ENCODE assay signal across 8 mouse cellular contexts in the genomic region with DNA sequence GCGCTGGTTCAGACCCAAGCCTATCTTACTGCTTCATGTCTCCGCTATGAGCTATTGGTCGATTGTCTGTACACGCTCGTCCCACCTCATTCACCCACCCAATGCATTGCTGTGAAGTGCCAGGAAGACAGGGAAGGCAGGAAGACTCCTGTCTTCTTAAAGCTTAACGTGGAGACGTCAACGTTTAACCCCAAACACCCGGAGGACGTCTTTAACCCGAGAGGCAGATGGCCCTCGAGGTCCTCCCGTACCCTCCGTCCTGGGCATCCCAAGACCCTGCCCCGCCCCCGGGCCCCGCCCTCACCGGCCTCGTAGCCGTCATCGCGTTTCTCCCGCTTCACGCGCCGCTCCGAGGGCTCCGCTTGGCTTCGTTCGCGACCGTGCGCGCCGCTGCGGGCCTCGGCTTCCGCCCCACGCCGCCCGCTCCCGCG. TPM values are rescaled to one million over a fixed set of nuclear protein-coding genes. Genes with fewer than 3 reads are reported as not detected.
DNase-seq lines count a peak whose midpoint lies in the region; ATAC-seq and TF ChIP-seq lines count a peak whose summit lies in the region.

No protein-coding gene starts in this region.

- no peak for TF ChIP-seq POLR2A in bone marrow, adult 2 months (IDR thresholded peaks at IDR 0.05; ENCODE audit: borderline replicate concordance, control insufficient read depth, low read depth, low read length)

- TF ChIP-seq EP300 in stomach, postnatal 0 days (optimal IDR thresholded peaks at IDR 0.05): no peak

- peak overlapping the region; percentile 89 for H3K4me3 ChIP-seq in bone marrow, adult 2 months (replicated peaks; ENCODE audit: control insufficient read depth, low read depth, low read length)
- peak overlapping the region; percentile 78 for H3K4me3 ChIP-seq in heart, embryonic 15.5 days
- H3K4me3 ChIP-seq in liver, embryonic 11.5 days (ENCODE audit: low read depth, low read length): peak overlapping the region; percentile 100
- peak overlapping the region; percentile 91 for H3K4me3 ChIP-seq in stomach, postnatal 0 days (ENCODE audit: low read depth, low read length)

- 0 out of 2 replicates have a peak, but pooled peaks have one; percentile 44 for ATAC-seq in heart, embryonic 15.5 days (replicated peaks; ENCODE audit: insufficient number of reproducible peaks, insufficient read depth, low FRiP score, low read depth)
- ATAC-seq in liver, embryonic 11.5 days (replicated peaks; ENCODE audit: low FRiP score): peak; percentile 53
- ATAC-seq in stomach, postnatal 0 days (ENCODE audit: low FRiP score, low TSS enrichment): peak; percentile 39; the same call in 1 of the 2 replicates
- no peak for ATAC-seq in cerebellum, adult (ENCODE audit: insufficient number of reproducible peaks, low FRiP score, low TSS enrichment)

- peak; percentile 46 for DNase-seq in gastrocnemius, postnatal 10 days
- DNase-seq in gastrocnemius, postnatal 25 days: no peak
- DNase-seq in 3T3-L1 (ENCODE audit: low read depth, low spot score): peak; percentile 55
- DNase-seq in liver, embryonic 11.5 days (ENCODE audit: low spot score): peak; percentile 59
- peak; percentile 58 for DNase-seq in stomach, postnatal 0 days (ENCODE audit: low spot score)

- under 1% methylated on average over 43 of the region's 43 CpGs for WGBS in bone marrow, adult 2 months
- under 1% methylated on average over 43 of the region's 43 CpGs for WGBS in heart, embryonic 15.5 days
- WGBS in liver, embryonic 11.5 days: under 1% methylated on average over 43 of the region's 43 CpGs
- WGBS in stomach, postnatal 0 days: under 1% methylated on average over 39 of the region's 43 CpGs

- H3K9me3 ChIP-seq in heart, embryonic 15.5 days (replicated peaks): no peaks in the 10 kb centered on the region
- H3K9me3 ChIP-seq in liver, embryonic 11.5 days (ENCODE audit: control insufficient read depth, low read length): no peaks in the 10 kb centered on the region
- no peaks in the 10 kb centered on the region for H3K9me3 ChIP-seq in stomach, postnatal 0 days (ENCODE audit: control insufficient read depth, low read length)

- TF ChIP-seq CTCF in bone marrow, adult 2 months (IDR thresholded peaks at IDR 0.05; ENCODE audit: control insufficient read depth, insufficient read depth, low read length): no peak
- no peak for TF ChIP-seq CTCF in stomach, postnatal 0 days (IDR thresholded peaks at IDR 0.05; ENCODE audit: low read depth)

- H3K36me3 ChIP-seq in heart, embryonic 15.5 days: peaks cover 28% of the 10 kb centered on the region
- H3K36me3 ChIP-seq in liver, embryonic 11.5 days (ENCODE audit: control insufficient read depth, insufficient read depth, low read length): peaks cover 31% of the 10 kb centered on the region
- peaks cover 14% of the 10 kb centered on the region for H3K36me3 ChIP-seq in stomach, postnatal 0 days (ENCODE audit: control insufficient read depth, insufficient read depth, low read length)

- H3K4me2 ChIP-seq in heart, embryonic 15.5 days: peak overlapping the region; percentile 75
- H3K4me2 ChIP-seq in liver, embryonic 11.5 days: peak overlapping the region; percentile 97
- H3K4me2 ChIP-seq in stomach, postnatal 0 days (replicated peaks; ENCODE audit: low read depth): peak overlapping the region; percentile 73

- H3K4me1 ChIP-seq in bone marrow, adult 2 months (ENCODE audit: control insufficient read depth, insufficient read depth, low read length): peaks cover 1% of the 10 kb centered on the region; the same call in 1 of the 2 replicates
- peaks cover 47% of the 10 kb centered on the region for H3K4me1 ChIP-seq in heart, embryonic 15.5 days (replicated peaks)
- peaks cover 23% of the 10 kb centered on the region for H3K4me1 ChIP-seq in liver, embryonic 11.5 days (replicated peaks; ENCODE audit: control insufficient read depth, insufficient read depth, low read length)
- peaks cover 9% of the 10 kb centered on the region; the same call in 1 of the 2 replicates for H3K4me1 ChIP-seq in stomach, postnatal 0 days (replicated peaks; ENCODE audit: control insufficient read depth, insufficient read depth)

- H3K27me3 ChIP-seq in heart, embryonic 15.5 days: no peaks in the 10 kb centered on the region
- no peaks in the 10 kb centered on the region for H3K27me3 ChIP-seq in liver, embryonic 11.5 days (replicated peaks; ENCODE audit: control insufficient read depth, insufficient read depth, low read length)
- no peaks in the 10 kb centered on the region for H3K27me3 ChIP-seq in stomach, postnatal 0 days (ENCODE audit: control insufficient read depth, insufficient read depth, low read length)

- H3K9ac ChIP-seq in heart, embryonic 15.5 days: peak overlapping the region; percentile 85
- H3K9ac ChIP-seq in liver, embryonic 11.5 days (ENCODE audit: low read depth, low read length): peak overlapping the region; percentile 98
- H3K9ac ChIP-seq in stomach, postnatal 0 days (ENCODE audit: low read length): peak overlapping the region; percentile 96

- peak overlapping the region; percentile 90 for H3K27ac ChIP-seq in bone marrow, adult 2 months (ENCODE audit: control insufficient read depth, insufficient read depth, low read depth, low read length, poor library complexity)
- H3K27ac ChIP-seq in heart, embryonic 15.5 days: peak overlapping the region; percentile 75
- peak overlapping the region; percentile 86 for H3K27ac ChIP-seq in liver, embryonic 11.5 days (ENCODE audit: low read depth, low read length)
- H3K27ac ChIP-seq in stomach, postnatal 0 days (replicated peaks): peak overlapping the region; percentile 90

RNA-seq across cellular contexts. Expression of gene Sart1, which starts 0.5 kb away (rescaled TPM):
- total RNA-seq in gastrocnemius, postnatal 10 days (2021): 10 to 100 TPM; 39.8 to 45.4 TPM
- 10 to 100 TPM; 29.0 to 36.5 TPM for total RNA-seq in gastrocnemius, postnatal 25 days (2021)
- 161 and 213 TPM in 2 replicates for polyA plus RNA-seq in bone marrow, adult 2 months (2011; ENCODE audit: insufficient read depth, insufficient read length, low replicate concordance, missing spikeins)
- polyA plus RNA-seq in heart, embryonic 15.5 days (2015; fragmentation: Nextera tagmentation; extraction: Ambion mirVana): 34.3 and 47.0 TPM in 2 replicates
- 62.7 and 73.3 TPM in 2 replicates for polyA plus RNA-seq in liver, embryonic 11.5 days (2014; fragmentation: Nextera tagmentation; extraction: Ambion mirVana)
- 30.9 and 34.1 TPM in 2 replicates for polyA plus RNA-seq in stomach, postnatal 0 days (2015; fragmentation: Nextera tagmentation; extraction: Ambion mirVana)

RNA-seq across cellular contexts. Expression of gene Tsga10ip, which starts 14.3 kb away (rescaled TPM):
- total RNA-seq in gastrocnemius, postnatal 10 days (2021): under 1 TPM in 1 of 2 experiments, not detected in 1; 0.23 TPM
- 1 to 10 TPM in 1 of 2 experiments, not detected in 1; 1.2 TPM for total RNA-seq in gastrocnemius, postnatal 25 days (2021)
- polyA plus RNA-seq in bone marrow, adult 2 months (2011; ENCODE audit: insufficient read depth, insufficient read length, low replicate concordance, missing spikeins): not detected in 2 replicates
- 2.0 TPM in 2 replicates for polyA plus RNA-seq in heart, embryonic 15.5 days (2015; fragmentation: Nextera tagmentation; extraction: Ambion mirVana)
- polyA plus RNA-seq in liver, embryonic 11.5 days (2014; fragmentation: Nextera tagmentation; extraction: Ambion mirVana): 0.30 and 1.2 TPM in 2 replicates
- 0.44 TPM in 1 of 2 replicates, not detected in the other for polyA plus RNA-seq in stomach, postnatal 0 days (2015; fragmentation: Nextera tagmentation; extraction: Ambion mirVana)

RNA-seq across cellular contexts. Expression of gene Banf1, which starts 21.1 kb away (rescaled TPM):
- total RNA-seq in gastrocnemius, postnatal 10 days (2021): 100 to 1,000 TPM; 128 to 150 TPM
- total RNA-seq in gastrocnemius, postnatal 25 days (2021): 100 to 1,000 TPM; 114 to 122 TPM
- 117 and 121 TPM in 2 replicates for polyA plus RNA-seq in bone marrow, adult 2 months (2011; ENCODE audit: insufficient read depth, insufficient read length, low replicate concordance, missing spikeins)
- 405 and 409 TPM in 2 replicates for polyA plus RNA-seq in heart, embryonic 15.5 days (2015; fragmentation: Nextera tagmentation; extraction: Ambion mirVana)
- polyA plus RNA-seq in liver, embryonic 11.5 days (2014; fragmentation: Nextera tagmentation; extraction: Ambion mirVana): 601 and 643 TPM in 2 replicates
- 279 and 293 TPM in 2 replicates for polyA plus RNA-seq in stomach, postnatal 0 days (2015; fragmentation: Nextera tagmentation; extraction: Ambion mirVana)

RNA-seq across cellular contexts. Expression of gene Eif1ad, which starts 21.5 kb away (rescaled TPM):
- 10 to 100 TPM; 14.0 to 15.6 TPM for total RNA-seq in gastrocnemius, postnatal 10 days (2021)
- 10 to 100 TPM; 12.7 to 13.4 TPM for total RNA-seq in gastrocnemius, postnatal 25 days (2021)
- 26.5 and 37.8 TPM in 2 replicates for polyA plus RNA-seq in bone marrow, adult 2 months (2011; ENCODE audit: insufficient read depth, insufficient read length, low replicate concordance, missing spikeins)
- polyA plus RNA-seq in heart, embryonic 15.5 days (2015; fragmentation: Nextera tagmentation; extraction: Ambion mirVana): 35.3 and 45.7 TPM in 2 replicates
- polyA plus RNA-seq in liver, embryonic 11.5 days (2014; fragmentation: Nextera tagmentation; extraction: Ambion mirVana): 72.9 and 76.5 TPM in 2 replicates
- polyA plus RNA-seq in stomach, postnatal 0 days (2015; fragmentation: Nextera tagmentation; extraction: Ambion mirVana): 47.5 and 49.1 TPM in 2 replicates

RNA-seq across cellular contexts. Expression of gene Drap1, which starts 36.8 kb away (rescaled TPM):
- total RNA-seq in gastrocnemius, postnatal 10 days (2021): 100 to 1,000 TPM; 513 to 561 TPM
- 100 to 1,000 TPM; 473 to 502 TPM for total RNA-seq in gastrocnemius, postnatal 25 days (2021)
- 169 and 195 TPM in 2 replicates for polyA plus RNA-seq in bone marrow, adult 2 months (2011; ENCODE audit: insufficient read depth, insufficient read length, low replicate concordance, missing spikeins)
- 205 and 220 TPM in 2 replicates for polyA plus RNA-seq in heart, embryonic 15.5 days (2015; fragmentation: Nextera tagmentation; extraction: Ambion mirVana)
- 124 and 151 TPM in 2 replicates for polyA plus RNA-seq in liver, embryonic 11.5 days (2014; fragmentation: Nextera tagmentation; extraction: Ambion mirVana)
- 196 and 203 TPM in 2 replicates for polyA plus RNA-seq in stomach, postnatal 0 days (2015; fragmentation: Nextera tagmentation; extraction: Ambion mirVana)
